Mouse (Mus musculus): ENCODE measurements around the gene Bbs5. TPM values are rescaled to one million over a fixed set of nuclear protein-coding genes. Genes with fewer than 3 reads are reported as not detected.
"Not testable (repeated sequence)": the region's sequence is repeated elsewhere in the genome, so short reads cannot be mapped to it uniquely, and the experiment has no call there.

Bbs5 gene
- total and polyA plus RNA-seq, 2 experiments: 0.49 to 4.5 TPM

DNA sequence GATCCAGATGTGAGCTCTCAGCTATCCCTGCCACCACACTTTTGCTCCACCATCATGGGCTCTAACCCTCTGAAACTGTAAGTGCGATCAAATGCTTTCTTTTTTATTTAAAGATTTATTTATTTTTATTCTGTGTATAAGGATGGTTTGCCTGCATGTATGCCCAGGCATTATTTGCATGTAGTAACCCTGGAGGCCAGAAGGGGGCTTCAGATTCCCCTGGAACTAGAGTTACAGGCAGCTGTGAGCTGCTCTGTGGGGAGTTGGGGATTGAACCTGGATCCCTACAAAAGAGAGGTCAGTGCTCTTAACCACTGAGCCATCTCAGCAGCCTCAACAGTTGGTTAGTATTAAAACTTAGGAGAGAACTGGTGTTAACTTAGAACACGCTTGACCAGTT lies 15.5 kb upstream of the Bbs5 start:
- no peak overlapping the region for H3K9ac ChIP-seq (ENCODE audit: low read depth, low read length)
- H3K4me3 ChIP-seq (ENCODE audit: insufficient read depth, low read depth, low read length): no peak overlapping the region
- DNase-seq (ENCODE audit: extremely low read depth, low read depth, low spot score): no peak
- H3K36me3 ChIP-seq (ENCODE audit: control insufficient read depth, insufficient read depth, low read length): no peaks in the 10 kb centered on the region
- WGBS: 93% methylated on average over 2 of the region's 2 CpGs
- H3K4me1 ChIP-seq (ENCODE audit: control insufficient read depth, insufficient read depth, low read length): no peaks in the 10 kb centered on the region
- TF ChIP-seq CTCF (IDR thresholded peaks at IDR 0.05; ENCODE audit: low read depth, low read length) (no peak; the same call in 1 of the 2 replicates), POLR2A (IDR thresholded peaks at IDR 0.05; ENCODE audit: extremely low read depth, insufficient read depth, low read length) (no peak)
- no peak overlapping the region for H3K27ac ChIP-seq (replicated peaks; ENCODE audit: insufficient read depth, low read depth, low read length)
- H3K79me2 ChIP-seq (ENCODE audit: control insufficient read depth, insufficient read depth, low read length): no peaks in the 10 kb centered on the region
- H3K27me3 ChIP-seq (ENCODE audit: control insufficient read depth, insufficient read depth, low read length): no peaks in the 10 kb centered on the region

DNA sequence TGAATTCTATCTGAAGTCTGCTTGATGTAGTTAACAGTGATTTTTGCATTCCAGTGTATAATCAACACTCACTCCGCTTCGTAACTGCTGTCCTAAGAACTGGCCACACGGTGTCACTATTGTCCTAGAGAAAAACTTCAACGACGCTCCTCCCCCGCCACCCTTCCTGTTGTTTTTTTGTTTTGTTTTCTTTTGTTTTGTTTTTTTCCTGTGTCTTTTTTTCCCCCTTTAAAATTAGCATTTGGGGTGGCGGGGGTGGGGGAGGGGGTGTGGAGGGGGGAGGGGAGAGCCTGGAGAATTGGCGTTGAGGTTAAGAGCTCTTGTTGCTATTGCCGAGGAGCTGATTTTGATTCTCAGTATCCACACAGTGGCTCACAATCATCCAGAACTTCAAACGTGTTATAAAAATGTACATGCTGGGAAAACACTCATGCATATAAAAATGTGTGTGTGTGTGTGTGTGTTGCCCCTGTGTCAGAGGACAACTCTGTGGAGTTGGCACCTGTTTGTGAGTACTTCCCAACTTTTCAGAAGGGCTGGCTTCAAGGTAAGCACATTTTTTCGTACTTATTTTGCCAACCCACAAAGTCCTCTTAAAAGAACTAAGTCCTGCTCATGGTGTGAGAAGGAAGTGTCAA lies 11.8 kb upstream of the Bbs5 start:
- no peaks in the 10 kb centered on the region for H3K79me2 ChIP-seq (ENCODE audit: control insufficient read depth, insufficient read depth, low read length)
- H3K9ac ChIP-seq (ENCODE audit: low read depth, low read length): no peak overlapping the region
- H3K27me3 ChIP-seq (ENCODE audit: control insufficient read depth, insufficient read depth, low read length): no peaks in the 10 kb centered on the region
- H3K36me3 ChIP-seq (ENCODE audit: control insufficient read depth, insufficient read depth, low read length): no peaks in the 10 kb centered on the region
- TF ChIP-seq POLR2A (IDR thresholded peaks at IDR 0.05; ENCODE audit: extremely low read depth, insufficient read depth, low read length): no peak
- TF ChIP-seq CTCF (IDR thresholded peaks at IDR 0.05; ENCODE audit: low read depth, low read length): peak; percentile 50
- H3K27ac ChIP-seq (replicated peaks; ENCODE audit: insufficient read depth, low read depth, low read length): no peak overlapping the region
- peak; percentile 52 for DNase-seq (ENCODE audit: extremely low read depth, low read depth, low spot score)
- 6% methylated on average over 11 of the region's 11 CpGs for WGBS
- H3K4me3 ChIP-seq (ENCODE audit: insufficient read depth, low read depth, low read length): peak overlapping the region; percentile 44; the same call in 1 of the 2 replicates
- H3K4me1 ChIP-seq (ENCODE audit: control insufficient read depth, insufficient read depth, low read length): no peaks in the 10 kb centered on the region

DNA sequence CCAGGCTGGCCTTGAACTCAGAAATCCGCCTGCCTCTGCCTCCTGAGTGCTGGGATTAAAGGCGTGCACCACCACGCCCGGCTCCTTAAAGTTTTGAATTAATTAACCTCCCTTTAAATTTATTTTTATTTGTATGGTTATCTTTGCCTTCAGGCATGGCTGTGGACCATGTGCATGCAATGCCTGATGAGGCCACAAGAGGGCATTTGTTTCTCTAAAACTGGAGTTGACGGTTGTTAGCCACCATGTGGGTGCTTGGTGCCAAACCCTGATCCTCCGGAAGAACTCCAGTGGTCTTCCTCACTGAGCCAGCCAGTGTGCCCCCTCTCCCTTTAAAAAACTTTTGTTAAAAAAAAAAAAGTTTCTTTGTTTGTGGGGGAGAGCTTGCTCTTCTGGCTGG lies 11.2 kb upstream of the Bbs5 start:
- no peaks in the 10 kb centered on the region for H3K27me3 ChIP-seq (ENCODE audit: control insufficient read depth, insufficient read depth, low read length)
- H3K36me3 ChIP-seq (ENCODE audit: control insufficient read depth, insufficient read depth, low read length): no peaks in the 10 kb centered on the region
- no peak overlapping the region for H3K27ac ChIP-seq (replicated peaks; ENCODE audit: insufficient read depth, low read depth, low read length)
- H3K79me2 ChIP-seq (ENCODE audit: control insufficient read depth, insufficient read depth, low read length): no peaks in the 10 kb centered on the region
- H3K4me3 ChIP-seq (ENCODE audit: insufficient read depth, low read depth, low read length): no peak overlapping the region
- H3K4me1 ChIP-seq (ENCODE audit: control insufficient read depth, insufficient read depth, low read length): no peaks in the 10 kb centered on the region
- no peak overlapping the region for H3K9ac ChIP-seq (ENCODE audit: low read depth, low read length)
- TF ChIP-seq CTCF (IDR thresholded peaks at IDR 0.05; ENCODE audit: low read depth, low read length): peak; percentile 64
- TF ChIP-seq POLR2A (IDR thresholded peaks at IDR 0.05; ENCODE audit: extremely low read depth, insufficient read depth, low read length): no peak
- WGBS: 68% methylated on average over 6 of the region's 6 CpGs
- DNase-seq (ENCODE audit: extremely low read depth, low read depth, low spot score): peak; percentile 36

DNA sequence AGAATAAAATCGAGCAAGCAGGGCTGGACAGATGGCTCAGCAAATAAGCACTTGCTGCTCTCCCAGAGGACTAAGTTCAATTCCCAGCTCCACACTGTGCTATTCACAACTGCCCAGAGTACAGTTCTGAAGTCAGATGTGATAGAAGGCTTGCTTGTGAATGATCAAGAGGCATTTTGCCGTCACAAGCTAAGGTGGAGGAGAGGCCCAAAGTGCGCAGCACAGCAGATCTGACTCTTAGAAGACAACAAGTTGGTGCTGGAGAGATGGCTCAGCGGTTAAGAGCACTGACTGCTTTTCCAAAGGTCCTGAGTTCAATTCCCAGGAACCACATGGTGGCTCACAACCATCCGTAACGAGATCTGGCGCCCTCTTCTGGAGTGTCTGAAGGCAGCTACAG lies 9.0 kb upstream of the Bbs5 start:
- H3K27ac ChIP-seq (replicated peaks; ENCODE audit: insufficient read depth, low read depth, low read length); H3K36me3 ChIP-seq (ENCODE audit: control insufficient read depth, insufficient read depth, low read length); H3K9ac ChIP-seq (ENCODE audit: low read depth, low read length); H3K79me2 ChIP-seq (ENCODE audit: control insufficient read depth, insufficient read depth, low read length); H3K4me1 ChIP-seq (ENCODE audit: control insufficient read depth, insufficient read depth, low read length); H3K4me3 ChIP-seq (ENCODE audit: insufficient read depth, low read depth, low read length); H3K27me3 ChIP-seq (ENCODE audit: control insufficient read depth, insufficient read depth, low read length); DNase-seq (ENCODE audit: extremely low read depth, low read depth, low spot score): not testable (repeated sequence)
- WGBS: 77% methylated on average over 7 of the region's 7 CpGs

DNA sequence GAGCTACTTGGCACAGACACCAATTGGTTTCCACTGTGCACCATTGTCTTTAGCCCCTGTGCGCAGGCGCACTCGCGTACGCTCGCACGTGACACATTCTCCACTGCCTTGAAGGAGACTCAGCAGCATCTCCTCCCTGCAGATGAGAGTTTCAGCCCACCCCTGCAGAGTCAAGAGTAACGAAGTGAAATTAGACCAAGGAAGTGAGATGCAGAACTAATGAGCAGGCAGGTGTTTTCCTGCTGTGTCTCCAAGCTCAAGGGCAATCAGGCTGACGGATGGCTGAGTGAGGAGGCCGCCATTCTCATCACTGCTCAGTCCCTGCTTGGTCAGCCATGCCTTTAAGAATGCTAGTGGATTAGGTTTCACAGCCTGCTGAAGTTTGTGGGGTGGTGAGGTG lies 6.9 kb upstream of the Bbs5 start:
- no peaks in the 10 kb centered on the region for H3K4me1 ChIP-seq (ENCODE audit: control insufficient read depth, insufficient read depth, low read length)
- TF ChIP-seq POLR2A (IDR thresholded peaks at IDR 0.05; ENCODE audit: extremely low read depth, insufficient read depth, low read length) (no peak), CTCF (IDR thresholded peaks at IDR 0.05; ENCODE audit: low read depth, low read length) (no peak)
- no peak overlapping the region for H3K9ac ChIP-seq (ENCODE audit: low read depth, low read length)
- H3K36me3 ChIP-seq (ENCODE audit: control insufficient read depth, insufficient read depth, low read length): no peaks in the 10 kb centered on the region
- no peaks in the 10 kb centered on the region for H3K27me3 ChIP-seq (ENCODE audit: control insufficient read depth, insufficient read depth, low read length)
- H3K4me3 ChIP-seq (ENCODE audit: insufficient read depth, low read depth, low read length): no peak overlapping the region
- no peak overlapping the region for H3K27ac ChIP-seq (replicated peaks; ENCODE audit: insufficient read depth, low read depth, low read length)
- H3K79me2 ChIP-seq (ENCODE audit: control insufficient read depth, insufficient read depth, low read length): no peaks in the 10 kb centered on the region
- 78% methylated on average over 10 of the region's 10 CpGs for WGBS
- DNase-seq (ENCODE audit: extremely low read depth, low read depth, low spot score): no peak

DNA sequence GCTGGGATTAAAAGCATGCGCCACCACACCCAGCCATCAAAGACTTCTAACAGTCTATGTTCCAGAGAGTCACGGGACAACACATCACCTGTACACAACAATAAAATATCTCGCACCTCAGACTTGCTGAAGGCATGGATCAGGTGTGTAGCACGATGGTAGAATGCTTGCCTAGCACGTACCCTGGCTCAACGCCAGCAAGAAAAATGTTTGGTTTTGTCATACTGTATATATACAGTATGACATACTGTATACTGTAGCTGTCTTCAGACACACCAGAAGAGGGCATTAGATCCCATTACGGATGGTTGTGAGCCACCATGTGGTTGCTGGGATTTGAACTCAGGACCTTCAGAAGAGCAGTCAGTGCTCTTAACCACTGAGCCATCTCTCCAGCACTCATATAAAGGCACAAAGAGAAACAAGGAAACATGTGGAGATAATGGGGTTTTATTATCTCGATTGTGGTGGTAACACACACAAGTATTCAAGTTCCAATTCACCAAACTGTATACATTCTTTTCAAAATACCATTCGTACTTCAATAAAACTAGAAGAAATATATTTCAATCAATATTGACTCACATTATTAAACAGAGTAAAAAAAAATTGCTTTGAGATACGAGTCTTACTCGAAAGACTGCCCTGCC lies 1.9 kb upstream of the Bbs5 start:
- 90% methylated on average over 11 of the region's 11 CpGs for WGBS
- DNase-seq (ENCODE audit: extremely low read depth, low read depth, low spot score): no peak
- Histone ChIP-seq H3K27ac (replicated peaks; ENCODE audit: insufficient read depth, low read depth, low read length) (no peak overlapping the region), H3K9ac (ENCODE audit: low read depth, low read length) (no peak overlapping the region), H3K4me3 (ENCODE audit: insufficient read depth, low read depth, low read length) (no peak overlapping the region), H3K4me1 (ENCODE audit: control insufficient read depth, insufficient read depth, low read length) (peaks cover 2% of the 10 kb centered on the region; the same call in 1 of the 2 replicates), H3K36me3 (ENCODE audit: control insufficient read depth, insufficient read depth, low read length) (no peaks in the 10 kb centered on the region), H3K27me3 (ENCODE audit: control insufficient read depth, insufficient read depth, low read length) (no peaks in the 10 kb centered on the region), H3K79me2 (ENCODE audit: control insufficient read depth, insufficient read depth, low read length) (no peaks in the 10 kb centered on the region)
- TF ChIP-seq POLR2A (IDR thresholded peaks at IDR 0.05; ENCODE audit: extremely low read depth, insufficient read depth, low read length) (no peak), CTCF (IDR thresholded peaks at IDR 0.05; ENCODE audit: low read depth, low read length) (no peak)

Data from liver, adult 2 months (tissue).